Mouse (Mus musculus) thymus, postnatal 25 days (tissue): Measurements from ENCODE around the gene Mus81.

ENCODE experiments used
- DNase-seq: peaks from one replicate; pipeline ENCODE4 v3.0.0; 2022

Gene Mus81

DNA sequence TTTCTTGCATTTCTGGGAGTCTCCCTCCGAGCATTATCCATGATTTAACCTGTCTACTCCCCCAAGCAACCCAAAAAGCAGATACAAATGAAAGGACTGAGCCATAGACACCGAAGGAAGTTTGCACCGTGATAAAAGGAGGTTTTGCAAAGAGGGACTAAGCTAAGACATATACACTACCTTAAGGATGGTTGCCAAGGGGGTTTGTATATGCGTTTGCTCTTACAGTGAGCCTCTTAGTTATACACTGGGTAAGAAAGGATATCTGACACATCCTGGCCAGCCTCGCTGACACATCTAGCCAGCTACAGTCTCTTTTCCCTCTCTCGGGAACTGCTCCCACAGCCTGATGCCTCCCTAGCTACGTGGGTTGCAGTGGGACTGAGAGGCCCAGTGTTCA is 54.3 kb downstream of the Mus81 start:
- no peak for DNase-seq

DNA sequence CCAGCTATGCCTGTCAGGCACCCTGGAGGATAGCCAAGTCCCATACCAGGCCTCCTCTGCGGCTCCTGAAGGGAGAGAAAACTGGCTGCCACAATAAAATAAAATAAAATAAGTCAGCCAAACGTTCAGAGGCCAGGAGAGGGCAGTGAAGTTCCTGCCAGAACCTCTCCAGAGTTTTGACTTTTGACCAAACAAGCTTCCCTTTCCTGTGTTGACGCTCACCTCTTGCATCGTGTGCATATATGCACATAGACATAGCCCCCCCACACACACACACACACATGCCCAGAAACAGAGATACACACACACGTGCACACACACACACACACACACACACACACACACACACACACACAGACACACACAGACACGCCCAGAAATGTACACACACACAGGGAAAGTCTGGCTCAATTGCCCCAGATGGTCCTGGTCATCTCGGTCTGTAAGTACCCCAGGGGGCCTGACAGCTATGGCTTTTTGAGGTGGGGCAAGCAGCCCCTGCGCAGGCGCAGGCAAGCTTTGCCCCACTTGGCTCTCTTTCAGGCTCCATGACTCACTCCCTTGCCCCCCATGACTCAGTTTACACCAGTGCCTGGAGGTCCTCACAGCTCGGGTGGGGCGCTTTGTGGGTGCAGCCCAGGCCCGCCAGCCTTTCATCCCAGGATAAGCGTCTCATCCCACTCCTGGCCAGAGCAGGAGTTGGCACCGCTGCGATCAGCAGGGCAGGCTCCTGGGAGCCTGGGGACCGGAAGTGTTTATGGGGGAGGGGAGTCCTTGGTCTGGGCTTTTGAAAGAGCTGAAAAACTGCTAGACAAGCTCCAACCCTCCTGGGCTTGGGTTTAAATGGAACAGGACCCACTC is 55.0 kb downstream of the Mus81 start:
- DNase-seq, result peak; percentile 80
